Mouse (Mus musculus): ENCODE results near the gene Zfp524.

Gene Zfp524

GRCm38 (mm10) chr7:5046112-5046511 is 31.9 kb downstream of the Zfp524 start:
- CTCF ChIA-PET = interaction anchor here (1.3 to 1.6 kb wide), 2 partner anchors 30 to 46 kb away, joined by 3 to 8 read pairs; no protein-coding TSS in a partner anchor

GRCm38 (mm10) chr7:5047313-5047712 is 33.1 kb downstream of the Zfp524 start:
- CTCF ChIA-PET = interaction anchor here (0.5 to 1.6 kb wide), 4 partner anchors 31 to 106 kb away, joined by 3 to 8 read pairs (median 3); no protein-coding TSS in a partner anchor

DNA sequence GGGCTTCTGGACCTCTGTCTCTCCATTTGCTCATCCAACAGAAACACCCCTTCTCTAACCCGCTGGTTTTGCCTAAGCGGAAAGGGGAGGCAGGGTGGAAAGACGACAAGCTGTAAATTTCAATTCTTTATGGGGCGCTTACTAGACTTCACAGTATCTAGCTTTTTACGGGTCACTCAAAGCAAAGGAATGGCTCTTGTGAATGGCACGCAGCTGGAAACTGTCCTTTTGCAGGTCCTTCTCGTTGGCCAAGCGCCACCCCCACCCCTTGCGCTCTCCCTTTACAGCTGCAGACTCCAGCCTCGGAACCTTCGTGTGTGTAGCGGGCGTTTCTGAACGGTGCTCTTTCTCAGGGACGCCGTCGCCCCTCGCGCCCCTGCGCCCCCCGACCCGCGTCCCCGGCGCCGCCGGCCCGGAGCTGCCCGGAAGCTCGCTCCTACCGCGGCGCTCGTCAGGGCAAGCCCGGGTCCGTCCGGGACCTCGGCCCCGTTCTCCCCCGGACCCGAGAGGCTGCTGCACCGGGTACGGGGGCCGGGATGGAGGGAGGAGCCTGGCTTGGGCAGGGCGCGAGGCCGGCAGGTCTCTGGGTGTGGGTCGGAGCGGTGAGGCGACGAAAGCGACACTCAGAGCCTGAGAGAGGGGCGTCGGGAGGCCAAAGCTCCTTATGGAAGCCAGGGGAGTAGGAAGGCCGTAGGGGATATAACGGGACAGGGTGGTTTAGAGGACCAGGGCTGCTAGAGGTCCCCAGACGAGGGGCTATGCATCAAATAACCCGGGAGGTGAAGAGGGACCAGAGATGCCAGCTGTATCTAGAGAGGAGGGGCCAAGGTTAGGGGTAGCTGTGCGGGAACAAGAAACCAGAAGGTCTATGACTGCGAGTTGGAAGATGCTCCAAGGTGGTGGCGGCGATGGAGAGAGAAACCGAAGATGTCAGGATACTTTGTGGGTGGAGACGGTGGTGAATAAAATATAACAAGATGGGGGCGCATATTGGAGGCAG is 37.3 kb downstream of the Zfp524 start, which contains the start of gene Zfp580:
TSS of gene Zfp580 (plus strand) at position 346 of the 1,000 bp plus-strand sequence.
- CTCF ChIA-PET = interaction anchor here (0.6 to 1.8 kb wide), 4 partner anchors 8 to 37 kb away, joined by 3 to 4 read pairs (median 4); partner anchors contain the start of genes Fiz1 and Zfp865

DNA sequence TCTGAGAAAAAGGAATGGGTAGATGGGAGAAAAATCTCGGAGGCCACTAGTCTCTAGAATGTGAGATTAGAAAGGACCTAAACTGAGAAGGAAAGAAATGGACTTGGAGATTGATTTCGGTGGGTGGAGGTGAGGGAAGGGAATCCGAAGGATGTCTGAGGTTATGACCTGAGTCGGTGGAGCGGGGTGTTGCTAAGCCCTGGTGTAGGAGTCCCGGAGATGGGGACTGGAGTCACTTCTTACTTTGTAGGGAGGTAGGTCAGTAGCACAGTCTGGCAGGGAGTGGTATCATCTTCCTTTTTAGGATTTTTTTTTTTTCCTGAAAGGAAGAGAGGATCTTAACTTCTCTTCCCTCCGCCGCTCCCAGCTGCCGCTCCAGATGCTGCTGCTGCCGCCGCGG is 38.2 kb downstream of the Zfp524 start:
- CTCF ChIA-PET = interaction anchor here (0.7 to 0.8 kb wide), 2 partner anchors 12 to 47 kb away, joined by 3 read pairs; no protein-coding TSS in a partner anchor

DNA sequence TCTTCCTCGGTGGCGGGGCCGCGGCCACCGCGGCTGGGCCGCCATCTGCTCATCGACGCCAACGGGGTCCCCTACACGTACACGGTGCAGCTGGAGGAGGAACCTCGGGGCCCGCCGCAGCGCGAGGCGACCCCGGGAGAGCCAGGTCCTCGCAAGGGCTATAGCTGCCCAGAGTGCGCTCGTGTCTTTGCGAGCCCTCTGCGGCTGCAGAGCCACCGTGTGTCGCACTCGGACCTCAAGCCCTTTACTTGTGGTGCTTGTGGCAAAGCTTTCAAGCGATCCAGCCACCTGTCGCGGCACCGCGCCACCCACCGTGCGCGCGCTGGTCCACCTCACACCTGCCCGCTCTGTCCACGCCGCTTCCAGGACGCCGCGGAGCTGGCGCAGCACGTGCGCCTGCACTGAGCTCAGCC is 38.7 kb downstream of the Zfp524 start:
- CTCF ChIA-PET = interaction anchor here (0.7 kb wide), 1 partner anchor 48 kb away, joined by 3 read pairs; no protein-coding TSS in a partner anchor

- CTCF ChIA-PET = no interaction called here
Measured at GRCm38 (mm10) chr7:5053456-5054179, 39.4 kb downstream of the Zfp524 start.

GRCm38 (mm10) chr7:5056651-5057263 is 42.5 kb downstream of the Zfp524 start:
- CTCF ChIA-PET = interaction anchor here (0.5 kb wide), 1 partner anchor 309 kb away, joined by 3 read pairs; no protein-coding TSS in a partner anchor

GRCm38 (mm10) chr7:5057381-5057780 is 43.2 kb downstream of the Zfp524 start:
- CTCF ChIA-PET = no interaction called here

DNA sequence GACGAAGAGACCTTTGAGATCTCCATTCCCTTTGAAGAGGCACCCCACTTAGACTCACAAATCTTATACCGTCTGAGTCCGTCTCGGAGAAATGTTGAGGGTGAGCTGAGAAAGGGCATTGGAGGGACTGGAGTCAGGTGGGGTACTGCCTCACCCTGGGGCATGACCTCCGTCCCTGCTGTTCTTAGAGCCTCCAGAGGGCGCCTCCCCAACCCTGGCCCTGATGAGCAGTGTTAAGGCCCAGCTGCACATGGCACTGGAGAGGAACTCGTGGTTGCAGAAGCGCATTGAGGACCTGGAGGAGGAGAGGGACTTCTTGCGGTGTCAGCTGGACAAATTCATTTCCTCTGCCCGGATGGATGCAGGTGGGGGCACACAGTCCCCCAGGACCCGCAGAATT is 43.6 kb downstream of the Zfp524 start:
- CTCF ChIA-PET = no interaction called here

DNA sequence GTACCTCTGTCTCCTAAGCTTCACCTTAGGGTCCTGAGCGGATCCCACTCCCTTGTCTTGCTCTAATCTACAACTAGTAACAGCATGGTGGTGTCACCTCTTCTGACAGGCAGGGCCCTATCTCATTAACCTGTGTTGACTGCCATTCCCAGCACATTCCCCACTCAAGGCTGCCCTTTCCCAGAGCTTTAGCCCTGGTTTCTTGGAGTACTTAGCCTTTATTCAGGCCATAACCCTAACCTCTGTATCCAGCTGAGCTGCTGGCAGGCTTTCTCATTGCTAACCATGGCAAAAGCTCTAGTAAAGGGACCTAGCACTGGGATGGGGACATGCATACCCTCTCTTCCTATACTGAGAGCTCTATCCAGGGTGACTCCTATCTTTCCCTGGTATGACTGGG is 44.4 kb downstream of the Zfp524 start:
- CTCF ChIA-PET = interaction anchor here (1.9 kb wide), 1 partner anchor 7 kb away, joined by 4 read pairs; the partner anchor contains the start of gene Zfp580

- CTCF ChIA-PET = interaction anchor here (1.3 to 1.9 kb wide), 2 partner anchors 8 to 21 kb away, joined by 3 to 4 read pairs; partner anchors contain the start of genes Zfp580 and Zfp784
Measured at GRCm38 (mm10) chr7:5059421-5059820, 45.2 kb downstream of the Zfp524 start.

DNA sequence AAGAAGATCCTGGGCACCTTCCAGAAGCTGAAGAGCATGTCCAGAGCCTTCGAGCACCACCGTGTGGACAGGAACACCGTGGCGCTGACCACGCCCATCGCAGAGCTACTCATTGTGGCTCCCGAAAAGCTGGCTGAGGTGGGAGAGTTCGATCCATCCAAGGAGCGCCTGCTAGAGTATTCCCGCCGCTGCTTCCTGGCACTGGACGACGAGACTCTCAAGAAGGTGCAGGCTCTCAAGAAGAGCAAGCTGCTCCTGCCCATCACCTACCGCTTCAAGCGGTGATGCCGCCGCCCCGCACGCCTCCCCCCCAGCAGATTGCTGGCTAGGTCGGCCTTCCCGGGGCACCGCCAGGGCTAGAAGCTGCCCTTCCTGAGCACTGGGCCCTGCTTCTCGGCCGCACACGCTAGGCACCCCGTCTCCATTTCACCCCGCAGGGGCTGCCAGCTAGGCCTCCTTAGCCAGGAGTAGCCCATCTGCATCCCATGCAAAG is 46.1 kb downstream of the Zfp524 start:
- CTCF ChIA-PET = interaction anchor here (0.6 to 1.9 kb wide), 4 partner anchors 9 to 118 kb away, joined by 3 to 4 read pairs (median 3); partner anchors contain the start of genes Zfp580 and Zfp784

DNA sequence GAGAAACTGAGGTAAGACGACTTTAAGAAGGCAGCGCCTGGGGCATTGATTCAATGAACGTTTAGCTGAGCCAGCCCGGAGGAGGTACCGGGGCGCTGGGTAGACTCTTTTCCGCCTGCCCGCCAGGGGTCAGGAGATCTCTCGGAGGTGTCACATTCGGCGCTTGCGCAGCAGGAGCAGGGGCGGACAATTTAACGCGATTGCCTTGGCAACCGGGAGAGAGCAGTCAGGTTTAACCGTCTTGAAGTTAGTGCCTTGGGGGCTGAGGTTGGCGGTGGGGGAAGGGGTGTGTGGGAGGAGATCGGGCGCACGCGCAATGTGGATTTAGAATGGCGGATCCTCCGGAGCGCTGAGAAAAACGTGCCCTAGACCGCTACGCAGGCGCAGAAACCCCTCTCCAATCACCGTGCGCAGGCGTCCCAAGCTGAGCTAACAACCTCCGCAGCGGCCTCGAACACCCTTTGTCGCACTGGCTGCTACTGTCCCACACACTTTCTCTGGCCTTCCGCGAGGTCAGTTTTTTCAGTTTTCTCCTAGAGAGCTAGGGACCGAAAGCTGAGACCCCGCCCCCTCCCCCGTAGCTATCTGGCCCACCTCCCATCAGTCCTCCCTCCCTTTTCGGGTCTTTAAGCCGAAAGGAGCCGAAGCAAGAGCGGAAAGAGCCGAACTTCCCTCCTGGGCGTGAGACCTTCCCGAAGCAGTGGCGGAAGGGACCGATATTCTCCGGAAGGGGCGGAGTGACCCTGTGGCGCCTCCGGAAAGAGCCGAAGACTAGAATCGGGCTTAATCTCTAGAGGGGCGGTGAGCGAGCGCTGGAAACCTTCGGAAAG is 46.9 kb downstream of the Zfp524 start:
- CTCF ChIA-PET = interaction anchor here (1.0 kb wide), 1 partner anchor 45 kb away, joined by 3 read pairs; no protein-coding TSS in a partner anchor

DNA sequence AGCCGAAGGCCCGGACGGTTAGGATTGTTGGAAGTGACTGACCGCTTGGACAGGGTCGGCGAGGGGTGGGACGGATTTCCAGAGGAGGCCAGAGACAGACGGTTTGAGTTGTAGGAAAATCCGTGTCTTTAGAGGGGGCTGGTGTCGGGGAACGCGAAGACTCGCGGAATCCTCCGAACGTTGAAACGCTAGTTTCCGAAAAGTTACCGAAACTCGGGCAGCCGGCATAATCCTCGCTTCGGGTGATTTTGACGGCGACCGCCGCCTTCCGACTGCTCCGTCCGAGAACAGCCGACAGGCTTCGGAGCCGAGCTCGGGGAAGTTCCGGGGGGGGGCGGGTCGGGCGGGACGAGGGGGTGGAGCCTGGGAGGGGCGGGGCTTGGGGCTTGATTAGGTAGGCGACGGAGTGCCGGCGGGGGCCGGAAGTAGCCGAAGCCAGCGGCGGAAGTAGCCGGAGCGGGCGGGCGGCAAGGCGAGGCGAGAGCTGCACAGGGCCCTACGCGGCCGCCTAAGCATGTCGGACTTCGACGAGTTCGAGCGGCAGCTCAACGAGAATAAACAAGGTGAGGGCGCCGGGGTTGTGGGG is 47.7 kb downstream of the Zfp524 start, which contains the start of gene U2af2:
TSS of gene U2af2 (plus strand) at position 370 of the 586 bp plus-strand sequence.
- CTCF ChIA-PET = interaction anchor here (0.7 to 1.0 kb wide), 2 partner anchors 44 to 45 kb away, joined by 3 read pairs; no protein-coding TSS in a partner anchor

DNA sequence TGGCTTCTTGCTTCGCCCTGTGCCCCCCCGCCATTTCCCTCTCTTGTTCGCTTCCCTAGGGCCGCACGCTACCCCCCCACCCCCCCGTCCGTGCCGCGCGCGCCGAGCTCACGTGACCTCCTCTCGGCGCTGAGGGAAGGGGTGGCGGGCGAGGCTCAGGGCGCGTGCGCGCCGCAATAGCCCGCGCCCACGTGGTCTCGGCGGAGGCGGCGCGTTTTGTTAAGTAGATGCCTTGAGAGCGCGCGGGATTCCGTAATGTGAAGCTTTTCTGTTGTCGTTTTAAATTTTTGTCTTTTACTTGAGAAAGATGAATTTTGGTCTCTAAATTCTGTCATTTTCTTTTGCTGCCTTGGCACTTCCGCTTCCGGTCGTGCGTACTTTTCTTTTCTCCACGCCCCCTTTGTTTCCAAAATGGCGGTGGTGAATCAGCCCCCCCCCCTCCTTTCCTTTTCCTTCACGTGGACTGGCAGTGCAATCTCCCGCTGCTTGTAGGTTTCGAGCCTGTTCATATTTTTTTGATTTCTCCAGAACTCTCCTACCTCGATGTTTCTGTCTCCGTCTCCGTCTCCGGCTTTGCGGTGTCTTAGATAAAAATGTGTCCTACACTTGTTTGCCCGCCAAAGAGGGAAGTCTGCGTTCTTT is 48.3 kb downstream of the Zfp524 start:
- CTCF ChIA-PET = interaction anchor here (0.7 to 2.1 kb wide), 4 partner anchors 14 to 62 kb away, joined by 3 to 5 read pairs (median 3); no protein-coding TSS in a partner anchor

DNA sequence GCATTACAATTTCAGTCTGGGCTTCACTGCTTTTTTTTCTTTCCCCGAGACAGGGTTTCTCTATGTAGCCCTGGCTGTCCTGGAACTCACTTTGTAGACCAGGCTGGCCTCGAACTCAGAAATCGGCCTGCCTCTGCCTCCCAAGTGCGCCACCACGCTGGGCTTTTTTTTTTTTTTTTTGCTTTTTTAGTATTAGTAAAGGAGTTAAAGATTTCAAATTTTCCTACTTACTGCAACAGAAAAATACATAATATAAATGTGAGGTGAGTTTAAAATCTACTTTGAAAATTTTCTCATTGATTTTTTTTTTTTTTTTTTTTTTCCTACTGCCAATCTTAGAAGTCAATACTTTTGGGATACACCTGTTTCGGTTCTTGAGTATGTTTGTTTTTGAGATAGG is 50.7 kb downstream of the Zfp524 start:
- CTCF ChIA-PET = interaction anchor here (0.5 kb wide), 1 partner anchor 58 kb away, joined by 9 read pairs; no protein-coding TSS in a partner anchor

All from spleen, embryonic (tissue).